Mouse (Mus musculus): Measurements from ENCODE around the gene Olfr987. TPM values are rescaled to one million over a fixed set of nuclear protein-coding genes. Genes with fewer than 3 reads are reported as not detected.
"Not testable (repeated sequence)": the region's sequence is repeated elsewhere in the genome, so short reads cannot be mapped to it uniquely, and the experiment has no call there.

Olfr987 gene
- not detected for total RNA-seq (2021)
- long read RNA-seq, experiment 1, result 0 reads
- long read RNA-seq, experiment 2, result 0 reads

DNA sequence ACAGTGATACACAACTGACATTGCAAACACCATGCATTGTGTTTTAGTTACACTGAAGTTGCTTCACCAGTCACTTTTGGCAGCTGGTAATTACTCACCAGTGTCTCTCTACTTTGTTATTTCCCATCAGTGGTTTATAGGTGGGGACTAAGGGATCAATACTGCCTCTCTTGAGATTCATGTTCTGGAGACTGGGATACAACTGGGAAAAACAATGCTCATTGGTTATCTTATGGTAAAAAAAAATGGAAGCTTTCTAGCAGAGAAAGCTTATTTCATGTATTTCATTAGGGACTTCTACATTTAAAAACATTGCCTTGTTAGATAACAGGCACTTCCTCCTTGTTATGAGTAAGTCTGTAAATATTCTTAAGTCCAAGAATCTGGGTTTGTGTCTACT, at the start of gene Olfr987:
Gene Olfr987, minus strand, starts transcription at position 101 of the 400 bp plus-strand sequence.
- DNase-seq (ENCODE audit: low spot score in 2 of 2), result not testable (repeated sequence)

GRCm38 (mm10) chr2:85363127-85363526, 24.0 kb upstream of the Olfr987 start, which contains the start of gene Olfr988:
Gene Olfr988, minus strand, starts transcription at chr2:85363227.
- DNase-seq (ENCODE audit: low spot score in 2 of 2), result not testable (repeated sequence)

GRCm38 (mm10) chr2:85339972-85340371, 857 bp upstream of the Olfr987 start:
- DNase-seq (ENCODE audit: low spot score in 2 of 2), result no peak

DNA sequence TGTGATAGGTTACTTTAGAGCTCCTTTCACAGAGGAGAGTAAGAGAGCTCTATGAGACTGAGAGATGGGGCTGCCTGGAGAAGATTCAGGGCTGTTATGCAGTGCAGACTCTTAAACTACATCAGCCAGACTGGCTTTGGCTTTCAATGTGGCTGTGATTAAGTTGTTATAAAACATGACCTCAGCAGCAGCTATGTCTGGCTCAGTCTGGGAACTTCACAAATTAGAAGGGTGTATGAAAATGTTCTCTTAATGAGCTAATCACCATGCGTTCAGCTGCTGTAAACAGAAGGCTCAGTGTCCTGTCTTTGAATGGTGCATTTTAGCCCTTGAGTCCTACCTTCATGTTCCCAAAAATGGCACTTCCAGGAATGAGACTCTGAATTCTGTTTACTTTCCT, 20.0 kb downstream of the Olfr987 start:
- DNase-seq (ENCODE audit: low spot score in 2 of 2), result no peak

GRCm38 (mm10) chr2:85285406-85285805, 53.7 kb downstream of the Olfr987 start:
- DNase-seq (ENCODE audit: low spot score in 2 of 2), result no peak

- peak; percentile 66 to 83 for DNase-seq (ENCODE audit: low spot score in 2 of 2)
Observed at GRCm38 (mm10) chr2:85284626-85285025, 54.5 kb downstream of the Olfr987 start.

- no peak for DNase-seq (ENCODE audit: low spot score in 2 of 2)
Observed at GRCm38 (mm10) chr2:85283631-85284466, 55.3 kb downstream of the Olfr987 start.

DNA sequence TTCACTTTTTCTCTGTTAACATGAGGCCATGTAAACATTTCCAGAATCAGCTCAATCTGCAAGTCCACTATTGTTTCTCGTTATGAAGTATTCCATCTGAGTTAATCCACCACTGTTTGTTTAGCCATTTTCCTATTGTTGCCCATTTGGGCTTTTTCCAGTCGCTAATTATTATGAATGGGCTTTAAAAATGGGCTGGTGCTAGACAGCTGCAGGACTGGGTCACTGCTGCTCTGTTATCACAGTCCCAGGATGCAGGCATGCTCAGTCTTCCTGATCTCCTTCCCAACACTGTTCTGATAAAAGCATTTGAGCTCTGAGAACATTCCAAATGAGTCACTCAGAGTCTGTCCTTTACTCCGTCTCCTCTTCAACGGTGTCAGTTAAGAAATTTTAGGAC, 58.1 kb downstream of the Olfr987 start:
- no peak for DNase-seq (ENCODE audit: low spot score in 2 of 2)

Other genes starting within 250 kb of the Olfr987 start
- under 1 TPM; 0.09 to 0.12 TPM for gene Aplnr, start 203.1 kb downstream of the Olfr987 start, total RNA-seq (2021)
- 10 to 100 TPM; 27.2 to 36.9 TPM for gene Lrrc55, start 142.1 kb downstream of the Olfr987 start, total RNA-seq (2021)
- gene Olfr988, start 23.9 kb upstream of the Olfr987 start, total RNA-seq (2021), result not detected
- gene Olfr992, start 70.2 kb upstream of the Olfr987 start, total RNA-seq (2021), result not detected
- not detected for gene Olfr993, start 75.6 kb upstream of the Olfr987 start, total RNA-seq (2021)
- not detected for gene Olfr994, start 97.1 kb upstream of the Olfr987 start, total RNA-seq (2021)
- gene Olfr995, start 104.3 kb upstream of the Olfr987 start, total RNA-seq (2021), result not detected
- gene 4833423E24Rik, start 179.7 kb upstream of the Olfr987 start, total RNA-seq (2021), result not detected
- not detected for gene Olfr996, start 239.9 kb upstream of the Olfr987 start, total RNA-seq (2021)
- not detected for gene Olfr998, start 249.6 kb upstream of the Olfr987 start, total RNA-seq (2021)